Mouse (Mus musculus) bone marrow, adult 2 months (tissue): ENCODE data around the gene Pnmal1. TPM values are rescaled to one million over a fixed set of nuclear protein-coding genes. Genes with fewer than 3 reads are reported as not detected.

Experiments
- H3K27ac ChIP-seq: fragments of 200-500 bp; 2 replicates; pipeline ENCODE4 v1.5.1; 2012; ENCODE audit warnings: low read depth, mild to moderate bottlenecking, control low read depth, inconsistent platforms, low read length; ENCODE audit not compliant: control insufficient read depth, poor library complexity, insufficient read depth
- H3K4me1 ChIP-seq: fragments of 200-500 bp; 2 replicates; pipeline ENCODE4 v1.6.1; 2011; ENCODE audit warnings: low read length; ENCODE audit not compliant: control insufficient read depth, insufficient read depth
- H3K4me3 ChIP-seq: fragments of 200-500 bp; replicated peaks from 2 replicates; pipeline ENCODE3; 2011; ENCODE audit warnings: mild to moderate bottlenecking, low read depth, low read length, control low read depth; ENCODE audit not compliant: control insufficient read depth
- CTCF ChIP-seq: fragments of 200-500 bp; IDR thresholded peaks from 2 replicates; pipeline ENCODE4 v1.5.1; 2011; ENCODE audit warnings: low read length, control low read depth; ENCODE audit not compliant: control insufficient read depth, insufficient read depth
- POLR2A ChIP-seq: fragments of 200-500 bp; IDR thresholded peaks from 2 replicates; pipeline ENCODE4 v1.6.1; 2011; ENCODE audit warnings: low read depth, mild to moderate bottlenecking, control low read depth, low read length, borderline replicate concordance; ENCODE audit not compliant: control insufficient read depth
- WGBS: fragments of 180-500 bp; shearing (Covaris S2); methylation state at CpG from one replicate; pipeline ENCODE4 v1.1.7; 2018; 5-methylcytosine and 5-hydroxymethylcytosine counted together
- polyA plus RNA-seq: library from polyadenylated mRNA; stranded (reverse); fragments of >200 nt; gene quantifications from 2 replicates; pipeline ENCODE4 v1.2.4, GENCODE M21; 2011; ENCODE audit warnings: low replicate concordance; ENCODE audit not compliant: missing spikeins, insufficient read depth, insufficient read length

Pnmal1 gene
- polyA plus RNA-seq, 1 experiment, result not detected

DNA sequence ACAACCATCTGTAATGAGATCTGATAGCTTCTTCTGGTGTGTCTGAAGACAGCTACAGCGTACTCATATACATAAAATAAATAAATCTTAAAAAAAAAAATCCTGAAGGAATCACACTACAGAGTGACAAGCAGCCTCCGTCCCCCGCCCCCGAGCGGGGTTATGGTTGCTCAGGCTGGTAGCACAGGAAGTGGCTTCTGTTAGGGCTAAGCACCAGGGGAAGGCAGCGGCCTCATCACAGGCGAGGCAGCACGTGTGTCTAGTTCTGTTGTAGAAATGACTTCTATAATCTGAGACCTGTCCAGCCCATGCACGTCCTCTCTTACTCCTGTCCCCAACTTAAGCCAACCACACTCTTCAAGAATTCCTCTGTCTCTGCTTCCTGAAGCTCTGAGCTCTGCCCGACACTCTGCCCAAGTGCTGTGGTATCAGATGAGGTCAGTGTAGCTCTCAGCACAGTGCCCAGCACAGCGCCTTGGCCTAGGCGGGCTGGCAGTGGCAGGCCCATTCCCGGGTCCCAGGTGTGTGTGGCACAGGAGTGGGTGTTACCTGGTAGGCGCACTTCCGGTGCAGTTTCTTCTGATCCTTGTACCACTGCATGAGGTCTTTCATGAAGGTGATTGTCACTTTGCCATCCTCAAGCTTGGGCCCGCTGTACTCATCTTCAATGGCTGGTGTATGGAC, 50.0 kb downstream of the Pnmal1 start:
- Histone ChIP-seq H3K4me3 (no peak overlapping the region), H3K27ac (no peak overlapping the region), H3K4me1 (no peaks in the 10 kb centered on the region; the same call in 1 of the 2 replicates)
- no peak for TF ChIP-seq CTCF
- no peak for TF ChIP-seq POLR2A
- WGBS, result 46% methylated on average over 16 of the region's 16 CpGs

DNA sequence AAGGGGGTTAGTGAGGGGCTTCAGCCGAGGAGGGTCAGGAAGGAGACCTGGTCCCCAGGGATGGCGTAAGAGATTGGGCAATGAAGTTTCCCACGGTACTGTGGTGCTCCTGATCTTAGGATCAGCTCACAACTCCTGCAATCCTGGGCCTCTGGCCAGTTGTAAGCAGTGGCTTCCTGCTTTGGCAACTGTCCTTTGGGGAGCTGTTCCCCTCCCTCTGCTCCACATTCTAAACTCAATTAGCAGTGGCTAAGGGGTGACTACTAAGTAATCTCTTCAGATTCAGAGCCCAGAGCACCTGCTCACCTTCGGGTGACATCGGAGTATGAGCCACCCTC, 50.5 kb downstream of the Pnmal1 start:
- Histone ChIP-seq H3K4me3 (no peak overlapping the region), H3K4me1 (no peaks in the 10 kb centered on the region; the same call in 1 of the 2 replicates), H3K27ac (no peak overlapping the region)
- WGBS, result 49% methylated on average over 5 of the region's 5 CpGs
- TF ChIP-seq POLR2A, result no peak
- TF ChIP-seq CTCF, result no peak

DNA sequence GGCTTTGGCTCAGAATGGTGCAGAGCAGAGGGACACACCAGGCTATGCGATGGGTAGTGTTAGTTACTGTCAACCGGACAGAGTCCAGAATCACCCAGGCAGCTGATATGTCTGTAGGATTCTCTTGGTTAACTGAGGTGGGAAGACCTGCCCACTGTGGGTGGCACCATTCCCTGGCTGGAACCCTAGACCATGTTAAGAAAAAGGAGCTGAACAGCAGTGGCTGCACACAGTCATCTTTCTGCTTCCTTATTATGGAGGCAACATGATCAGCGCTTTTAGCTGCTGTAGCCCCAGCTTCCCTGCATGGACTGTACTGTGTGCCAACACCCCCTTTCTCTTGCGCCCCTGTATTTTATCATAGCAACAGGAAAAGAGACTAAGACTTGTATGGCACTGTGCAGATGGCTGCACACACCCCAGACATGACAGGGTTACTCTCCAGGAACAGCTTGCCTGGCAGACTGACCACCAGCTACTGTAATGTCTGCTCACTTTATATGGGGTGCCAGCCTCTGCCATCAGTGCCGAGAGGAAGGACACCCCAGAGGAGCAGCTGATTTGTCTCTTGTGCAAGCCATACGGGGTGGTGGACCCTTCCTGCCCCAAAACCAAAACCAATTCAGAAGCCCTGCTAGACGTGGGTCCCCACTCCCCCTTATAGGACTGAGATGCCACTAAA, 52.6 kb downstream of the Pnmal1 start:
- Histone ChIP-seq H3K27ac (no peak overlapping the region), H3K4me1 (no peaks in the 10 kb centered on the region; the same call in 1 of the 2 replicates), H3K4me3 (no peak overlapping the region)
- 72% methylated on average over 7 of the region's 7 CpGs for WGBS
- no peak for TF ChIP-seq CTCF
- TF ChIP-seq POLR2A, result no peak

Other genes with a start within 250 kb of the Pnmal1 start
- gene Ceacam9, start 237.8 kb upstream of the Pnmal1 start, polyA plus RNA-seq, result not detected in 2 replicates
- gene Ap2s1, start 221.3 kb upstream of the Pnmal1 start, polyA plus RNA-seq, result 173 and 200 TPM in 2 replicates
- 186 and 343 TPM in 2 replicates for gene Slc1a5, start 178.3 kb upstream of the Pnmal1 start, polyA plus RNA-seq
- 41.2 and 92.7 TPM in 2 replicates for gene Strn4, start 143.8 kb upstream of the Pnmal1 start, polyA plus RNA-seq
- gene Fkrp, start 142.9 kb upstream of the Pnmal1 start, polyA plus RNA-seq, result 4.7 and 7.2 TPM in 2 replicates
- gene Prkd2, start 116.8 kb upstream of the Pnmal1 start, polyA plus RNA-seq, result 22.7 and 34.2 TPM in 2 replicates
- 0.54 and 1.7 TPM in 2 replicates for gene Dact3, start 84.4 kb upstream of the Pnmal1 start, polyA plus RNA-seq
- gene Gng8, start 67.9 kb upstream of the Pnmal1 start, polyA plus RNA-seq, result not detected in 2 replicates
- 8.3 and 13.0 TPM in 2 replicates for gene Ptgir, start 53.2 kb upstream of the Pnmal1 start, polyA plus RNA-seq
- gene Calm3, start 35.6 kb upstream of the Pnmal1 start, polyA plus RNA-seq, result 307 and 376 TPM in 2 replicates
- not detected in 2 replicates for gene Pnmal2, start 15.0 kb upstream of the Pnmal1 start, polyA plus RNA-seq
- 0.77 and 1.9 TPM in 2 replicates for gene Gm42372, start 23.4 kb downstream of the Pnmal1 start, polyA plus RNA-seq
- 1.4 and 2.5 TPM in 2 replicates for gene Ccdc8, start 33.0 kb downstream of the Pnmal1 start, polyA plus RNA-seq
- gene Ppp5c, start 68.2 kb downstream of the Pnmal1 start, polyA plus RNA-seq, result 30.6 and 70.5 TPM in 2 replicates
- 1.8 and 3.3 TPM in 2 replicates for gene Hif3a, start 102.7 kb downstream of the Pnmal1 start, polyA plus RNA-seq
- gene Psg16, start 114.4 kb downstream of the Pnmal1 start, polyA plus RNA-seq, result 1.1 and 1.6 TPM in 2 replicates
- gene Ceacam3, start 190.6 kb downstream of the Pnmal1 start, polyA plus RNA-seq, result not detected in 2 replicates
- gene Psg29, start 243.8 kb downstream of the Pnmal1 start, polyA plus RNA-seq, result not detected in 2 replicates